Mouse (Mus musculus): ENCODE results near the gene Gabra3.

GRCm38 (mm10) chrX:72656230-72656898, at the start of gene Gabra3:
- TF ChIP-seq POLR2A (IDR thresholded peaks at IDR 0.05; ENCODE audit: borderline replicate concordance, extremely low read depth, insufficient read depth, insufficient read length, poor library complexity, severe bottlenecking) (no peak), CTCF (IDR thresholded peaks at IDR 0.05; ENCODE audit: borderline replicate concordance, extremely low read depth, insufficient read depth, insufficient read length) (no peak)
